Mouse (Mus musculus) stomach, embryonic 14.5 days (tissue): ENCODE results near the gene Zfp462. TPM values are rescaled to one million over a fixed set of nuclear protein-coding genes. Genes with fewer than 3 reads are reported as not detected.

Experiments used
- ATAC-seq: fragments of 200-750 bp; cut with Nextera tagmentation; 2 replicates; pipeline ENCODE4 v1.8.0; 2017; ENCODE audit warnings: low read depth, moderate TSS enrichment; ENCODE audit not compliant: insufficient number of reproducible peaks, insufficient read depth, low FRiP score
- H3K27ac ChIP-seq: fragments of 300-500 bp; sonication (generic); 2 replicates; pipeline ENCODE4 v1.5.1; 2014; ENCODE audit warnings: mild to moderate bottlenecking, low read length, moderate library complexity, mixed read lengths
- H3K27me3 ChIP-seq: fragments of 300-500 bp; sonication (generic); 2 replicates; pipeline ENCODE4 v1.6.1; 2014; ENCODE audit warnings: low read length, control low read depth, mixed read lengths; ENCODE audit not compliant: control insufficient read depth, insufficient read depth
- H3K36me3 ChIP-seq: fragments of 300-500 bp; sonication (generic); 2 replicates; pipeline ENCODE4 v1.6.1; 2014; ENCODE audit warnings: mild to moderate bottlenecking, control low read depth, low read length, moderate library complexity, mixed read lengths; ENCODE audit not compliant: control insufficient read depth, insufficient read depth
- H3K4me1 ChIP-seq: fragments of 300-500 bp; sonication (generic); 2 replicates; pipeline ENCODE4 v1.6.1; 2014; ENCODE audit warnings: low read length, control low read depth, mixed read lengths; ENCODE audit not compliant: control insufficient read depth, insufficient read depth
- H3K4me2 ChIP-seq: fragments of 300-500 bp; sonication (generic); replicated peaks from 2 replicates; pipeline ENCODE4 v1.6.1; 2014; ENCODE audit warnings: low read depth, low read length, control low read depth
- H3K4me3 ChIP-seq: fragments of 300-500 bp; sonication (generic); 2 replicates; pipeline ENCODE4 v1.5.1; 2014; ENCODE audit warnings: low read depth, low read length, control low read depth
- H3K9ac ChIP-seq: fragments of 300-500 bp; sonication (generic); replicated peaks from 2 replicates; pipeline ENCODE4 v1.6.1; 2014; ENCODE audit warnings: low read depth, mild to moderate bottlenecking, control low read depth, low read length, moderate library complexity, mixed read lengths
- H3K9me3 ChIP-seq: fragments of 300-500 bp; sonication (generic); 2 replicates; pipeline ENCODE4 v1.6.1; 2016; ENCODE audit warnings: low read depth, low read length, control low read depth; ENCODE audit not compliant: control insufficient read depth
- WGBS: fragments of 180-500 bp; shearing (Covaris S2); extraction: QIAGEN DNeasy Blood & Tissue Kit; methylation state at CpG from one replicate; pipeline ENCODE4 v1.1.7; 2014; 5-methylcytosine and 5-hydroxymethylcytosine counted together
- polyA plus RNA-seq: library from polyadenylated mRNA; unstranded; fragments of >200 nt; fragmentation: Nextera tagmentation; extraction: Ambion mirVana; gene quantifications from 2 replicates; pipeline ENCODE4 v1.2.1, GENCODE M21; 2014

The Zfp462 gene
- polyA plus RNA-seq, 1 experiment from 2014 or later, result 6.9 TPM

- Histone ChIP-seq H3K27ac (no peak overlapping the region), H3K4me1 (0 out of 2 replicates have a peak, but pooled peaks cover 8% of the 10 kb centered on the region), H3K4me2 (peak overlapping the region; percentile 15; the same call in 1 of the 2 replicates), H3K9me3 (no peaks in the 10 kb centered on the region), H3K36me3 (no peaks in the 10 kb centered on the region), H3K27me3 (no peaks in the 10 kb centered on the region), H3K9ac (no peak overlapping the region), H3K4me3 (no peak overlapping the region)
- no peak for ATAC-seq
- 50% methylated on average over 4 of the region's 4 CpGs for WGBS
Measured at GRCm38 (mm10) chr4:55125738-55126054, 180.8 kb downstream of the Zfp462 start.

- Histone ChIP-seq H3K4me2 (no peak overlapping the region), H3K27ac (no peak overlapping the region), H3K9ac (no peak overlapping the region), H3K4me1 (0 out of 2 replicates have a peak, but pooled peaks cover 8% of the 10 kb centered on the region), H3K9me3 (no peaks in the 10 kb centered on the region), H3K36me3 (no peaks in the 10 kb centered on the region), H3K4me3 (no peak overlapping the region), H3K27me3 (no peaks in the 10 kb centered on the region)
- 88% methylated on average over 9 of the region's 9 CpGs for WGBS
- ATAC-seq, result no peak
Measured at GRCm38 (mm10) chr4:55127228-55127901, 182.5 kb downstream of the Zfp462 start.

GRCm38 (mm10) chr4:55128088-55128835 lies 183.4 kb downstream of the Zfp462 start:
- Histone ChIP-seq H3K4me1 (0 out of 2 replicates have a peak, but pooled peaks cover 8% of the 10 kb centered on the region), H3K27me3 (no peaks in the 10 kb centered on the region), H3K36me3 (no peaks in the 10 kb centered on the region), H3K9ac (no peak overlapping the region), H3K27ac (no peak overlapping the region), H3K4me2 (no peak overlapping the region), H3K4me3 (no peak overlapping the region), H3K9me3 (no peaks in the 10 kb centered on the region)
- 66% methylated on average over 13 of the region's 13 CpGs for WGBS
- no peak for ATAC-seq
